Mouse (Mus musculus): ENCODE measurements at regions not wholly inside any gene's neighbourhood (a gene's known extent, or its start where the extent isn't known, plus 50 kb on each side); places are given as distances from the start of the nearest gene placed in this dataset.

- TF ChIP-seq CTCF (IDR thresholded peaks at IDR 0.05; ENCODE audit: control insufficient read depth, insufficient read depth, insufficient replicate concordance, low read depth, low read length) (no peak), POLR2A (IDR thresholded peaks at IDR 0.05; ENCODE audit: control insufficient read depth, low read depth, low read length) (no peak)
Measured at GRCm38 (mm10) chr10:91591845-91592244, 410.7 kb upstream of the Tmpo start.
